Mouse (Mus musculus): Measurements from ENCODE around the gene Mdh2. TPM values are rescaled to one million over a fixed set of nuclear protein-coding genes. Genes with fewer than 3 reads are reported as not detected.

Gene Mdh2
- polyA plus RNA-seq, 1 experiment from 2014 or later, result 469 TPM

GRCm38 (mm10) chr5:135802641-135803040 is 24.4 kb downstream of the Mdh2 start:
- Histone ChIP-seq H3K36me3 (ENCODE audit: control insufficient read depth, insufficient read depth, low read length) (no peaks in the 10 kb centered on the region), H3K4me3 (ENCODE audit: low read depth, low read length) (no peak overlapping the region), H3K4me1 (replicated peaks; ENCODE audit: control insufficient read depth, insufficient read depth) (no peaks in the 10 kb centered on the region), H3K9me3 (ENCODE audit: control insufficient read depth, low read length) (no peaks in the 10 kb centered on the region), H3K9ac (ENCODE audit: low read length) (no peak overlapping the region), H3K27me3 (ENCODE audit: control insufficient read depth, insufficient read depth, low read length) (no peaks in the 10 kb centered on the region), H3K4me2 (replicated peaks; ENCODE audit: low read depth) (no peak overlapping the region), H3K27ac (replicated peaks) (no peak overlapping the region)
- 89% methylated on average over 8 of the region's 8 CpGs for WGBS
- no peak for ATAC-seq (ENCODE audit: low FRiP score, low TSS enrichment)
- TF ChIP-seq CTCF (IDR thresholded peaks at IDR 0.05; ENCODE audit: low read depth) (no peak), EP300 (optimal IDR thresholded peaks at IDR 0.05) (no peak)
- DNase-seq (ENCODE audit: low spot score), result no peak

GRCm38 (mm10) chr5:135803135-135803534 is 24.9 kb downstream of the Mdh2 start:
- WGBS, result 63% methylated on average over 4 of the region's 4 CpGs
- Histone ChIP-seq H3K27me3 (ENCODE audit: control insufficient read depth, insufficient read depth, low read length) (no peaks in the 10 kb centered on the region), H3K4me3 (ENCODE audit: low read depth, low read length) (no peak overlapping the region), H3K4me2 (replicated peaks; ENCODE audit: low read depth) (no peak overlapping the region), H3K36me3 (ENCODE audit: control insufficient read depth, insufficient read depth, low read length) (no peaks in the 10 kb centered on the region), H3K4me1 (replicated peaks; ENCODE audit: control insufficient read depth, insufficient read depth) (no peaks in the 10 kb centered on the region), H3K9ac (ENCODE audit: low read length) (no peak overlapping the region), H3K27ac (replicated peaks) (no peak overlapping the region), H3K9me3 (ENCODE audit: control insufficient read depth, low read length) (no peaks in the 10 kb centered on the region)
- ATAC-seq (ENCODE audit: low FRiP score, low TSS enrichment) (no peak), DNase-seq (ENCODE audit: low spot score) (no peak)
- TF ChIP-seq EP300 (optimal IDR thresholded peaks at IDR 0.05) (no peak), CTCF (IDR thresholded peaks at IDR 0.05; ENCODE audit: low read depth) (peak; percentile 33)

- TF ChIP-seq CTCF (IDR thresholded peaks at IDR 0.05; ENCODE audit: low read depth) (no peak), EP300 (optimal IDR thresholded peaks at IDR 0.05) (no peak)
- H3K36me3 ChIP-seq (ENCODE audit: control insufficient read depth, insufficient read depth, low read length), result no peaks in the 10 kb centered on the region
- no peak overlapping the region for H3K4me3 ChIP-seq (ENCODE audit: low read depth, low read length)
- H3K4me2 ChIP-seq (replicated peaks; ENCODE audit: low read depth), result no peak overlapping the region
- no peaks in the 10 kb centered on the region for H3K4me1 ChIP-seq (replicated peaks; ENCODE audit: control insufficient read depth, insufficient read depth)
- H3K27me3 ChIP-seq (ENCODE audit: control insufficient read depth, insufficient read depth, low read length), result no peaks in the 10 kb centered on the region
- DNase-seq (ENCODE audit: low spot score) (no peak), ATAC-seq (ENCODE audit: low FRiP score, low TSS enrichment) (no peak)
- H3K9ac ChIP-seq (ENCODE audit: low read length), result no peak overlapping the region
- H3K27ac ChIP-seq (replicated peaks), result no peak overlapping the region
- H3K9me3 ChIP-seq (ENCODE audit: control insufficient read depth, low read length), result no peaks in the 10 kb centered on the region
- 56% methylated on average over 4 of the region's 4 CpGs for WGBS
Observed at GRCm38 (mm10) chr5:135803676-135804075, 25.4 kb downstream of the Mdh2 start.

GRCm38 (mm10) chr5:135804735-135805134 is 26.5 kb downstream of the Mdh2 start:
- Histone ChIP-seq H3K9ac (ENCODE audit: low read length) (no peak overlapping the region), H3K4me2 (replicated peaks; ENCODE audit: low read depth) (no peak overlapping the region), H3K4me1 (replicated peaks; ENCODE audit: control insufficient read depth, insufficient read depth) (no peaks in the 10 kb centered on the region), H3K27me3 (ENCODE audit: control insufficient read depth, insufficient read depth, low read length) (no peaks in the 10 kb centered on the region), H3K4me3 (ENCODE audit: low read depth, low read length) (no peak overlapping the region), H3K9me3 (ENCODE audit: control insufficient read depth, low read length) (no peaks in the 10 kb centered on the region), H3K27ac (replicated peaks) (no peak overlapping the region), H3K36me3 (ENCODE audit: control insufficient read depth, insufficient read depth, low read length) (no peaks in the 10 kb centered on the region)
- DNase-seq (ENCODE audit: low spot score), result no peak
- 40% methylated on average over 2 of the region's 2 CpGs for WGBS
- ATAC-seq (ENCODE audit: low FRiP score, low TSS enrichment), result no peak
- no peak for TF ChIP-seq CTCF (IDR thresholded peaks at IDR 0.05; ENCODE audit: low read depth)

- Histone ChIP-seq H3K9me3 (ENCODE audit: control insufficient read depth, low read length) (no peaks in the 10 kb centered on the region), H3K4me2 (replicated peaks; ENCODE audit: low read depth) (no peak within 1 kb of the TSS), H3K4me3 (ENCODE audit: low read depth, low read length) (no peak within 1 kb of the TSS), H3K4me1 (replicated peaks; ENCODE audit: control insufficient read depth, insufficient read depth) (no peaks in the 10 kb centered on the region), H3K36me3 (ENCODE audit: control insufficient read depth, insufficient read depth, low read length) (no peaks in the 10 kb centered on the region), H3K27me3 (ENCODE audit: control insufficient read depth, insufficient read depth, low read length) (no peaks in the 10 kb centered on the region), H3K27ac (replicated peaks) (no peak within 1 kb of the TSS), H3K9ac (ENCODE audit: low read length) (no peak within 1 kb of the TSS)
- TF ChIP-seq CTCF (IDR thresholded peaks at IDR 0.05; ENCODE audit: low read depth), result peak; percentile 100
- TF ChIP-seq EP300 (optimal IDR thresholded peaks at IDR 0.05), result no peak
- DNase-seq (ENCODE audit: low spot score) (peak; percentile 92), ATAC-seq (ENCODE audit: low FRiP score, low TSS enrichment) (peak; percentile 79)
- WGBS, result 5% methylated on average over 29 of the region's 29 CpGs
Observed at GRCm38 (mm10) chr5:135806555-135807262, 28.4 kb downstream of the Mdh2 start, which contains the start of gene Srrm3. Srrm3 (plus strand) TSS chr5:135806890.

- Histone ChIP-seq H3K9ac (ENCODE audit: low read length) (no peak overlapping the region), H3K4me3 (ENCODE audit: low read depth, low read length) (no peak overlapping the region), H3K4me1 (replicated peaks; ENCODE audit: control insufficient read depth, insufficient read depth) (no peaks in the 10 kb centered on the region), H3K27ac (replicated peaks) (no peak overlapping the region), H3K27me3 (ENCODE audit: control insufficient read depth, insufficient read depth, low read length) (no peaks in the 10 kb centered on the region), H3K4me2 (replicated peaks; ENCODE audit: low read depth) (no peak overlapping the region), H3K9me3 (ENCODE audit: control insufficient read depth, low read length) (no peaks in the 10 kb centered on the region), H3K36me3 (ENCODE audit: control insufficient read depth, insufficient read depth, low read length) (no peaks in the 10 kb centered on the region)
- TF ChIP-seq CTCF (IDR thresholded peaks at IDR 0.05; ENCODE audit: low read depth), result no peak
- WGBS, result 34% methylated on average over 3 of the region's 3 CpGs
- ATAC-seq (ENCODE audit: low FRiP score, low TSS enrichment) (no peak), DNase-seq (ENCODE audit: low spot score) (no peak)
Observed at GRCm38 (mm10) chr5:135807263-135807637, 29.0 kb downstream of the Mdh2 start.

Data from stomach, postnatal 0 days (tissue).